Mouse (Mus musculus) lung, postnatal 0 days (tissue): ENCODE data around the gene Col6a6.

Experiments
- CTCF ChIP-seq: IDR thresholded peaks from 2 replicates; pipeline ENCODE4 v1.5.1; 2016; ENCODE audit warnings: antibody characterized with exemption, mild to moderate bottlenecking
- EP300 ChIP-seq: IDR thresholded peaks from 2 replicates; pipeline ENCODE4 v1.6.1; 2016; ENCODE audit warnings: antibody characterized with exemption, mild to moderate bottlenecking, control low read depth

GRCm38 (mm10) chr9:105839147-105839515 lies 11.2 kb upstream of the Col6a6 start:
- TF ChIP-seq CTCF: no peak
- no peak for TF ChIP-seq EP300
